Mouse (Mus musculus) embryo, embryonic 11 days (tissue): ENCODE measurements around the gene Plxna4.

Experiments used
- DNase-seq: peaks from one replicate; pipeline ENCODE4 v3.0.0-alpha.2; 2015

Gene Plxna4

GRCm38 (mm10) chr6:32126914-32127313, 461.1 kb downstream of the Plxna4 start:
- no peak for DNase-seq

DNA sequence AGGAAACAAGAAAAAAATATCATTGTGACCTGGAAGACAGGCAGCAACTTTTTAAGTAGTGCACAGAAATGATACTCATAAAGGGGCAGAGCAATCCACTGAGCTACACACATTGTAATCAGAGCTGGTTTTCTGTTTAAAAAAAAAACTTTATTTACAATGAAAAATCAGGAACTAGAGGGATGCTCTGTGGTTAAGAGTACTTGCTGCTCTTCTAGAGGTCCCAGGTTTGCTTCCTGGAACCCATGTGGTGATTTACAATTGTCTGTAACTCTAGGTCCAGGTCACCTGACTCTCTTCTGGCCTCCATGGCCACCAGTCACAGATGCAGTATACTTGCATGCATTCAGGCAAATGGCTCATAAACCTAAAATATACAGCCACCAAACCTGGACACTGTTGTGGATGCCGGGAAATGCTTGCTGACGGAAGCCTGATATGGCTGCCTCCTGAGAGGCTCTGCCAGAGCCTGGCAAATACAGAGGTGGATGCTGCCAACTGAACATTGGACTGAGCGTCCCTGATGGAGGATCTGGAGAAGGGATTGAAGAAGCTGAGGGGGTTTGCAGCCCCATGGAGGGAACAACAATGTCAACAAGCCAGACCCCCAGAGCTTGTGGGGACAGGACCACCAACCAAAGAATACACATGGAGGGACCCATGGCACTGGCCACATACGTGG, 465.3 kb downstream of the Plxna4 start:
- DNase-seq: no peak

DNA sequence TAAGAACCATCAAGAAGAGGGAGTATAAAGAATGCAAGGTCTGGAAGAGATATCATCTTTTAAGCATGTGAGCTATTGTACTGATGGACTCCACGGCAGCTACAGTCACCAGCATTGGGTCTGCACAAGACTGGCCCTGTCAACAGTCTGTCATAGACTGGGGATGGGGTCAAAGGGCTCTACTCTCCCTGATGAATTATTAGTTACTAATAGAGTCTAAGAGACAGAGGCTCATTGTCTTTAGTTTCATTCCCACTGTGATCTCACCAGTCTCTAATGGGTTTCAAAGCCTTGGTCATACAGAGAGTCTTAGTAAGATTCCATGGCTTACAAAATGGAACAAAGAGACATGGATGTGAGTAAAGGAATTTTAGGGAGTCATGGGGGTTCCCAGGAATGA, 467.1 kb downstream of the Plxna4 start:
- DNase-seq: peak; percentile 8

DNA sequence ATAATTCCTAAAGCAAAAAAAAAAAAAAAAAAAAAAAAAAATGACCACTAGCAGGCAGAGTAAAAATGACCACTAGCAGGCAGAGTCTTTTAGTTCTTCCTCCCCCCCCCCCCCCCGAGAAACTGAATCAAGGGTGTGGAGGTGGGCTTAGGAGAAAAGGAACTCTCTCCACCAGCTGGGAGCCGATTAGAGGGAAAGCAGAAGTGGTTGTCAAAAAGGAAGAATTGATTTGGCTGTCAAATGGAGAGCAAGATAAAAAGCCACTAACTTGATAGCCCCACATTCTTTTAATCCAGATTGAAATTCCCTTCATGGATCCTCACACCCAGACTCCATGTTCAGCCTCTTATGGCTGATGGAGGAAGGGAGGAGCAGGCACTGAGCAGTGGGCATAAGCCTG, 478.8 kb downstream of the Plxna4 start:
- no peak for DNase-seq

DNA sequence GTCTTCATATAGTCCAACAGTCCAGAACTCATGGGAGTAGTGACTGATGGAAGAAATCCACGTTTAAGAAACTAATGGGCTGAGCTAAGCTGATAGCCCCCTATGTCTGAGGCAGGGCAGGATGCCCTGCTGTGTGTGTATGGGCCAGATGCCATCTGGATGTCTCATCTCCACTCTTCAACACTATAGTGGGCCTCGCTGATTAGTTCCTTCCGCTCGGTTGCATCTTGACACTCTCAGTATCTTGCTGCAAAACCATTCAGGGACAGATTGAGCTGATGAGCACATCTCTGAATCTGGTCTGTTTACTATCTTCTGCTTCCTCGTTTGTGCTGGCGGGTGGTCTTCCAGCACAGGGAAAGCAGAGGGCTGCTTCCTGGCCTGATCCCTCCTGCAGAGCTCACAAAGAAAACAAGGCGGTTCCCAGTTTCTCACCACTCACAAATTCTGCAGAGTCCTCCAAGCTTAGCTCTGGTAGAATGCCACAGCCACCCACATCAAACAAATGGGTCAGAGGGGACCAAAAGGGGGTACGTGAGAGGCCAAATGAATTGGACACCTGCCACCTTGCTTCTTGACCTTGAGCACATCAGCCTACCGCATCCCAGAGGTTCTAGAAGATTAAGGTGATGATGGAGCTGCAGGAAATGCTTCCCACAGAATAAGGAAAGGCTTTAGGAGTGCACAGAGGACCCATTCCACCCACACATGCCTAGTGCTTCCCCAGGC, 482.3 kb downstream of the Plxna4 start:
- no peak for DNase-seq
